Mouse (Mus musculus) thymus, postnatal 4 days (tissue): Measurements from ENCODE around the gene Abcb9.

Experiments used
- DNase-seq: peaks from one replicate; pipeline ENCODE4 v3.0.0; 2021

The Abcb9 gene

DNA sequence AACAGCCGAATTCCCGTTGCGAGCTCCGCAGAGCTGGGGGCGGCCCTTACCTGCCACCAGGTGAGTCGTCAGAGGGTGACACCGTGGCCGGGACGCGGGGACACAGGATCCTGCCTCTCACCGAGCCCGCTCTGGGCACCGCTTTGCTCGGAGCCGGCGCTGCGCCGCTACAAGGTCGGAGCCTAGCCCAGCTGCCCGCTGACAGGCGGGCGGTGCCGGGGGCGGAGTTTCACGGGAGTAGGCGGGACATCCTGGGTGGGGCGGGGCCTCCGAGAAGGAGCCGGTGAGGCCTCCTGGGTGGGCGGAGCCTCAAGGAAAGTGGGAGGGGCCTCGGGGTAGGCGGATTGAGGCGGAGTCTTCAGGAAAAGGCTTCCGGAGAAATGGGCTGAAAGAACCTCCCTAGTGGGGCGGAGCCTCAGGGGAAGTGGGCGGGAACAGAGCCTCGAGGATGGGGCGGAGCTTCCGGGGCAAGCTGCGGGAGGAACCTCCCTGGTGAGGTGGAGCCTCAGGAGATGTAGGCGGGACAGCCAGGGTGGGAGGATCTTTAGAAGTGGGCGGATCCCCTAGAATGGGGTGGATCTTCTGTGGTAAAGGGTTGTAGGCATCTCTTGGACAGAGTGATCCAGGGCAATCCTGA lies at the start of gene Abcb9:
TSS of gene Abcb9 (minus strand) at position 203 of the 637 bp plus-strand sequence.
- peak; percentile 98 for DNase-seq

DNA sequence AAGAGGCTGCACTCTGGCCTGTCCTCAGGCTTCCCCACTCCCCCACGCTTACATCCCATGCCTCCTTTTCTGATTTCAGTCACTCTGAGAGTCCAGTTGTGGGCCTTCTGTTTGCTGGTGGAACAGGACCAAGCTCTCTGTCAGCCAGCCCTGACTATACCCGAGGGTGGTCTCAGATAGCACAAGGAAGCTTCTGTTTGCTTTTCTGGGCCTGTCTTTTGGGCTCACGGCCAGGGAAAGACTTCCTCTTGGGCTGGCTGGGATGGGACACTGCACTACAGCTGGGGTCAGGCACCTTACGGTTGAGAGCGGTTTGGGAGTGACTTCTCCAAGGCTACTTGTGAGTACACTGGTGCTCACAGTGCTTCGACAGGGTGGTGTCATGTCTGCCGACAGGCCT lies 42.5 kb upstream of the Abcb9 start:
- DNase-seq = no peak

DNA sequence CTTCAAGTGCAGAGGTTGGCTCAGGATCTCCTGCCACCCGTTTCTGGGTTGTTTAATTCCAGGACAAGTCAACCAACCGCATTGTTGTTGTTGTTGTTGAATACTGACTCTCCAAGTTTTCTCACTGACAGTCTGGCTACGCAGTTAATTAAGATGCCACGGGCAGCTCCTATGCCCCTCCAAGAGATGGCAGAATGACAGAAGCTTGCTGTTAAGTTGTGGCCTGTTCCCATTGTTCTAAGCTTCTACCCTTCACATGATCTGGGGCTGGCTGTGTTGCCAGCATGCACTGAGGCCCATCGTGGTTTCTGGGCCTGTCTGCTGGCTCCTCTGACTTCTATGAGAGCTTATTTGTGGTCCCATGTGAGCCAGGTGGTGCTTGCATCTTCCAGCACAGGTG lies 38.7 kb upstream of the Abcb9 start:
- DNase-seq = no peak

DNA sequence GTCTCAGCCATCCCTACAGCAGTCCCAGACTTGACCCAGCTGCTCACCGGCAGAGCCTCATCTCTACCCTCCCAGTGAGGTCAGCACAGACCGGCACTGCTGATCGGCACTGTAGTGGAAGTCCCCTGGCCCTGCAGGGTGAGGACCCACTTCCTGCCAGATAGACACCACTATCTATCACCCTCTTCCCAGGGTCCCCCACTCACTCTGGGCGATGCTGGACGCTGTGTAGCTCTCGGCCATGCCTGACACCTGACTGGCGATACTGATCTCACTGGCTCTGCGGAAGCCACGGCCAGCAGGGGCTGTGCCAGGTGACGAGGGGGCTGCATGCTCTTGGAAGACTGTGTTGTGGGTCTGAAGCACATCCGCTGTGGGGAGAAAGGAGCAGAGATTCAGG lies 29.5 kb upstream of the Abcb9 start:
- no peak for DNase-seq

DNA sequence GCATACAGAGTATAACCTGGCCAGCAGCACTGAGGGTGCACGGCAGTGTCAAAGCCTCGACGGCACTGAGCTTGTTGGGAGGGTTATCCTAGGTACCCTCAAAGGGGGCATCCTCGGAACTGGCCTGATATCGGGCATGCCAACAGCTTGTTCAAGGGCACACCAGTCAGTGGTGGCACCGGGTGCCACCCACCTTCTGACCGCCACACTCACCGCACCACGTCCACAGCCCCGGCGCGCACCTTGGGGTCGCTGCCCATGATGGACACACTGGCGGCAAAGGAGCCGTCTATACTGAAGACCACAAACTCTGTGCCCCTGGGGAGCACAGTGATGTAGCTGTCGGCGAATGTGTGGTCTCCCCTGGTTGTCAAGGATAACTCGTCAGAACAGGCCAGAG lies 26.8 kb upstream of the Abcb9 start:
- no peak for DNase-seq

DNA sequence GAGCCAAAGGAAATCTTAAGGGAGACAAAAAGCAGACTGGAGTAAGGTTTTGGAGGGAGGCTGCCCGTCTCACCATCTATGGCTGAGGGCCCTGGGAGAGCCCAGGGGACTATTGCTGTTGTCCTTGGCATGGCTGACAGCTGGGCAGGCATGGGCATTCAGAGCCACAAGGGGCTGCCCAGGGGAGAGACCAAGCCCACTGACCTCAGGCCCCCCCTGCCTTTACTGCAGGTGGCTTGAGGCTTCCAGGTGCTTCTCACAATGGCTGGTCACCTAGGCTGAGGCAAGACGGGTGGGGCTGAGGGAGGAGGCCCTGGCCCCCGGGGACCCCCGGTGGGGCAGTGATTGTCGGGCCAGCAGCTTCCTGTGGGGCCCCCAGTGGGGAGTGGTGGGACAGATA lies 23.6 kb upstream of the Abcb9 start:
- DNase-seq = no peak

DNA sequence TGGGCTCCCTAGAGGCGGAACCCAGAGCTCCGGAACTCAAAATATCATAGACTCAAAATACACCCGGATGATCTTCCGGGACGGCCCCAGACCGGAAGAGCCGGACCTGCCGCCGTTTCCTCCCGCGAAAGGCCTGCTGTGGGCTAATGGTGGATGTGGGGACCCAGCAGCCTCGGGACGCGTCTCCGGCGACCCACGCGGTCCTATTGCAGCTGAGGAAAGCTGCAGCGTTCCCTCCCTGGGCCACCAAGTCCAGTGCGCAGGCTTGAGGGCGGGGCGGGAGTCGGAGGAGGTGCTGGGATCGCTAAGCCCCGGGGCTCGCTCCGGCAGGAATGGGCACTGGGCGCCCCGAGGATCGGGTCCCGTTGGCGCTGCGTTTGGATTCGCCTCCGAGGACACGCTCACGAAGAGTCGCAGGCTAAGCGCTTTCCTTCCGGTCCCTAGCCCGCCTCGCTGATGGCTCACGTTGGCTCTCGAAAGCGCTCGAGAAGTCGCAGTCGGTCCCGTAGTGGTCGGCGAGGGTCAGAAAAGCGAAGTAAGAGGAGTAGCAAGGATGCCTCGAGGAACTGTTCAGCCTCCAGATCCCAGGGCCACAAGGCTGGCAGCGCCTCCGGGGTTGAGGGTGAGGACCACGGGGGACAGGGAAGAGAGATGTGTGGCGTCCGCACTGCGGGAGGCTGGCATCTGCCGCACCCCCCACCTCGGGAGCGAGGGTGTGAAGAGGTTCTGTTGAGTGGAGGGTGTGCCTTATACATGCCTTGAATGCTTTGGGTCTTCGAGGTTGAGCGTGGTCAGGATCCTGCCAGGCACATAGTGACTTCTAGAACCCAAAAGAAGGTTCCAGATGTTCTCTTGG lies 20.6 kb upstream of the Abcb9 start, which contains the start of gene Arl6ip4:
TSS of gene Arl6ip4 (plus strand) at position 100 of the 856 bp plus-strand sequence.
- DNase-seq = peak; percentile 87

DNA sequence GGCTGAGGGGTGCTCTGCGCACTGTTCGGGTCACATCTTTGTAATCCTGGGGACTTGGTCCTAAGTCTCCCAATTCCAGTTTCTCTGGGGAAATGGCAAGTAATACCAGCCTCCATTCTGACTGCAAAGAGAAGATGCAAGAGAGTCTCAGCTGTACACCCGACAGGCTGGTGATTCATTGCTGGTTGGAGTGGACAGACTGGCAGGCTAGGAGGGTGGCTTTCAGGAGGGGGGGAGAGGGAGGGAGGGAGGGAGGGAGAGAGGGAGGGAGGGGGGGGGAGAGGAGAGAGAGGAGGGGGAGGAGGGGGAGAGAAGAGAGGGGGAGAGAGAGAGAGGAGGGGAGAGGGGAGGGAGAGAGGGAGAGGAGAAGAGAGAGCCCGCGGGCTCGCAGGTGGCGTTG lies 19.9 kb upstream of the Abcb9 start:
- no peak for DNase-seq

DNA sequence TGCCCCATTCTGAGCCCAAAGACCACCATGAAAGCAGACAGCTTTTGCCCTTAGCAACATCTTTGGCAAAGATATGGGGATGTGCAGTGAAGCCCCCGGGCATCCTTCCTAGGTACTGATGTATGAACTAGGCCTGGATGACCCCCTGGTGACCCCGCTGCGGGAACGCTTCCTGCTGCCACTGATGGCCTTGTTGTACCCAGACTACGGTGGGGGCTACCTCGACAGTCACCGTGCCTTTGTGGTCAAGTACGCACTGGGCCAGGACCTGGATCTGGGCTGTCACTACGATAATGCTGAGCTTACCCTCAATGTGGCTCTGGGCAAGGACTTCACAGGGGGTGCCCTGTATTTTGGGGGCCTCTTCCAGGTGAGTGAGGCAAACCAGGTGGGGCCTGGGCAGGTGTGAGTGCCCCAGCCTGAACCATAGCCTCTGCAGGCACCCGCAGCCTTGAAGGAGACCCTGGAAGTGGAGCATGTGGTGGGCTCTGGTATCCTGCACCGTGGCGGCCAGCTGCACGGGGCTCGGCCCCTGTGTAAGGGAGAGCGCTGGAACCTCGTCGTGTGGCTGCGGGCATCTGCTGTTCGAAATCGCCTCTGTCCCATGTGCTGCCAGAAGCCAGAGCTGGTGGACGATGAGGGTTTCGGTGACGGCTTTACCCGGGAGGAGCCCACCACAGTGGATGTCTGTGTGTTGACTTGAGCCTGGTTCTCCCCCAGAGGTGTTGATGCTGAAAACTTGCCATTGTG lies 18.9 kb upstream of the Abcb9 start:
- DNase-seq = no peak

DNA sequence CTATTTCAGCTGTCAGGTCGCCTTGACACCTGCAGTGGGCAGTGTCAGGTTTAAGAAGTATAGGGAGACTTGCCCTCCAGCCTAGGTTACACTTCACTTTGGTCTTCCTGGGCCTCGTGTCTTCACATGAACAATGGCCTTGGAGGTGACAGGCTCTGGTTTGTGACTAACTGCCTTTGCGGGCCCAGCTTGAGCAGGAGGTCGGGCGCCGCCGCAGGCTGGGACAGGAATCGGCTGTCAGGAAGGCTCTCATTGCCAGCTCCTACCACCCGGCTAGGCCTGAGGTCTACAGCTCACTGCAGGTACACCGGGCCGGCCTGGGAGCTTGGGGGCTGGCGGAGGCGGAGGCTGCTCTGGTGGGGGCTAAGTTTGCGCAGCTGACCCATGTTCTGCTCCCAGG lies 17.4 kb upstream of the Abcb9 start:
- peak; percentile 86 for DNase-seq

DNA sequence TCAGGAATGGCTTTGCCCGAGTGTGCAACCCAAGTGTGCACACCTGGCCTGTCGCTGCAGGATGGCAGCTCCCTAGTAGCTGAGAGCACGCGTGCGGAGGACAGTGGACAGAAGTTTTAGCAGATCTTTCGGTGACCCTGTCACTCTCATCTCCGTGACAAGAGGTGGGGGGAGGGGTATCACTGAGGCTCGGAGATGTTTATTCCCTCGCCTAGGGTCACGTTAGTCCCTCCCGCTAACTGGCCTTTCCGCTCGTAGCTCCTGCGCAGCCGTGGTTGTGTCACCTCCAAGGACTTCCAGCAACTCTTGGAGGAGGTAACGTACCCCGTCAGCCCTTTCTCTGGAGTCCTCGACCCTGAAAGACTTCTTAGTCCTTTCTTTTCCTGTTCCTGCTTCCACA lies 16.9 kb upstream of the Abcb9 start:
- DNase-seq = no peak

DNA sequence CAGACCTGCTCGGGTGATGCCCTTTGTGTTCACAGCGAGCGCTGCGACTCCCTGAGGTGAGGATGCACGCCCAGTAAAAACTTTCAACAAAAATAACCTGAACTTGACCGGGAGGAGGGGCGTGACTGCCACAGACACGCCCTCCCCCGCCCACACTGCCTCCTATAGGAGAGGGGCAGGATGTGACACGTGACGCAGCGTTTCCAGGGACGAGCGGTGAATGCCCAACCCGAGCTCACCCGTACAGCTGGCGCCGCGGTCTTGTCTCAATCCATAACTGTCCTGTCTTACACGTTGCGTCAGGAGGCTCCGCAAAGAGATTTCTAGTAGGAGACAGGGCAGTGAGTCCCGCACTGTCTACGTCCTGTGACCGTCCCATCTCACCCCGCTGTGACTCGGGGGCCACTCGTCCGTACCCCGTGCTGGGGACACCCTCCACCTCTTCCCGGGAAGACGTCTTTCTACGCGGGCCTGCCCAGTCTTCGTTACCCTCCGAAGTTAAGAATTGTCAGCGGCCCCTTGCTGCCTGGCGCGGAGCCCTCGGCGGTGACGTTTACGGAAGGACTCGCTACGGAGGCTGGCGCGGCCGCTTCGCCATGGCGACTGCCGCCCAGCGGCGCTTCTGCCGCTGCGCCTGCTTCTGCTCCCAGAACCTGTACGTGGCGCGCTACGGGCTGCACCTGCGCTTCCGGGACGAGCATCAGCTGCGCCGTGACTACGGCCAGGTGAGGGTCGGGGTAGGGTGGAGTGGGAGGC lies 16.3 kb upstream of the Abcb9 start, which contains the start of gene Ogfod2:
TSS of gene Ogfod2 (plus strand) at position 556 of the 756 bp plus-strand sequence.
- DNase-seq = peak; percentile 97

DNA sequence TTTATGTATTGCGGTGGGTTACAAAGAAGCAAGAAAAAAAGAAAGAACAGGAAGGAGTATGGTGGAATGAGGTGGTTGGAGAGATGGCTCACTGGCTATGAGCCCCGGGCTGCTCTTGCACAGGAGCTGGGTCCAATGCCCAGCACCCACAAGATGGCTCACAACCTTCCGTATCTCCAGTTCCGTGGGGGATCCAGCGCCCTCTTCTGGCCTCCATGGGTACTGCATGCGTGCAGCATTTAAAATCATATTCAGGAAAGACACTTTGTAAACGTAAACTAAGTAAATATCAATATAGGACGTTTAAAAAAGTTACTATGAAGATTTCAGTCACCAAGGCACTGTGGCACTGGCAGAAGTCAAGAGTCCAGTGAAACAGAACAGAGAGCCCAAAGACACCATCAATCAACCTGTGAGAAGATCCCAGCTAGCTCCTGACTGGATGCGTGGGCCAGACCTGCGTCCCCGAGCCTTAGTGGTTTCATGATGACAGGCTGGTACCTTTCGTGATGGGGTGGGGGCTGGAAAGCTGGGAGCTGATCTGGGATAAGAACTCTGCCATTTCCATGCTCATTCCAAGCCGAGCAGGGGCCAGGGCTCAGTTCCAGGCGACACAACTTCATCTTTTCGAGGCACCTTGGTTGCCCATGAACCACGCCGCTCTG lies 15.6 kb upstream of the Abcb9 start:
- DNase-seq = peak; percentile 81

DNA sequence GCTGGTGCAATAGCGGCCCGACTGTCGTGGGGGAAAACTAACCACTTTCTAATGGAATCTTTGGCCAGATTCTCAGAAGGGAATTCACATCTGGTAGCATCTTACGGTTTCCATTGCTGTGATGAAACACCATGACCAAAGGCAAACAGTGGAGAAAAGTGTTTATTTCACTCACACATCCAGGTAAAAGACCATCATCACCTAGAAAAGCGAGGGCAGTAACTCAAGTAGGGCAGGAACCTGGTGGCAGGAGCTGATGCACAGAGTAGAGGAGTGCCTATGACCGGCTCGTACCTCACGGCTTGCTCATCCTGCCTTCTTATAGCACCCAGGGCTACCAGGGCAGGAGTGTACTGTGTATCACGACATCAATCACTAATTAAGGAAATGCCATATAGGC lies 8.0 kb upstream of the Abcb9 start:
- DNase-seq = no peak

DNA sequence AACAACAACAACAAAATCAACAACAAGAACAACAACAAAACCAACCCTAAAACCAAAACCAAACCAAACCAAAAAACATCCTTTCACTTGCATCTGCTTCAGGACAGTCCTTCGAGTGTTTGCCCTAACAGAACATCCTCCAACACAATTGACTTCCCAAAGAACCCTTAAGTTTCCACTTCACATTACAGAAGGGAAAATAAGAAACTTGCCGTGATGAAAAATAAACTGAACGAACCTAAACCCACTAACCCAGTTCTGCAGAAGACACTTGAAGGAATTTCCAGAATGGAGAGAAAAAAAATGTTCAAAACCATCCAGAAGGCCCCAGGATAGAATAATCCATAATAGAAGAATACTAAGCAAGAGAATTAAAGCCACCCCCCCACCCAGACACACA lies 7.4 kb upstream of the Abcb9 start:
- no peak for DNase-seq

DNA sequence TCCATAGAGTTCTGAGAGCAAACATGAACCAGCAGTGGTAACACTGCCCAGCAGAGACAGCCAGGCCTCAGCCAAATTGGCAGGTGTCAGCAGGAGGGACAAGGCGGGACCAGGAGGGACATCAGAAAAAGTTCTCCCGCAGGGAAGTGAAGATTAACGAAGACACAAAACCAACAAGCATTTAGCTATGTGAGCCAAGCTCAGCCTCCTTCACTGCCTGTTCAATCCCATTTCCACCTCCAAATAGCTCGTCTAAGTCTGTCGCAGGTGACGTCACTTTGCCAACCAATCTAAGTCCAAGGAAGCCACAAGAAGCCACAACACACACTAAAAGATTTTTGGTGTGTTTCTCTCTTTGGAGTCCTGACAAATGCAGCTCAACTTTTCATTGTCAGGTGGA lies 6.7 kb upstream of the Abcb9 start:
- no peak for DNase-seq

DNA sequence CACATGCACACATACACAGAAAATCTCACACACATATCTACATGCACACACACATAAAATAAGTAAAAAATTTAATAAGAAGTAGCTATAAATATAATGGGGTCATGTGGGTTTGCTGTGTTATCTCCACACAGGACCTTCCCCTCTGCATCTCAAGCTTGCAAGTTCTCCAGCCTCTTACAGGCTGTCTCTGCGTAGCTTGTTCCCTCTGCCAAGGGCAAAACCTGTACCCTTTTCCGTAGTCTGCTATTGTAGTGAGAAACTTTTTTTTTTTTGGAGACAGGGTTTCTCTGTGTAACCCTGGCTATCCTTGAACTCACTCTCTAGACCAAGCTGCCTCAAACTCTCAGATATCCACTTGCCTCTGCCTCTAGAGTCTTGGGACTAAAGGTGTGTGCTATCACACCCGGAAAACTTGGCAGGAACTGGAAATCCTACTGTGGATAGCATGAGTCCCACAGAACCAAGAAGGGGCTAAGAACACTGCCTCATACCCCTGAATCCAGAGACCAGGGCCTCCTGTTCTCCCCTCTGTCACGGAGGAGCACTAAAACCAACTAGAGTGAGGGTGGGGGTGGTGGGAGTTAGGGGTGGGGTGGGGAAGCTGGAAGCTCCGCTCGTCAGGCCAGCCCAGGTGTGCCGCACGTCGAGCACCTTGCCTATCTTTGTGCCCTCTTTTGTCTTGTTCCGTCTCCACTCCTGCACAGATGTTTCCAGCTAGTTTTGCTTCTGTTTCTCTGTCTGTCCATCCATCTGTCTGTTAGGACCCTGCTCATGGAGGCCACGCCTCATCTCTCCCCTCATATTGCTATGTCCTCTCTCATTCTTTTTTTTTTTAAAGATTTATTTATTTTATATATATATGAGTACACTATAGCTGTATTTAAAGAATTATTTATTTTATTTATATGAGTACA lies 4.8 kb upstream of the Abcb9 start:
- DNase-seq = no peak

DNA sequence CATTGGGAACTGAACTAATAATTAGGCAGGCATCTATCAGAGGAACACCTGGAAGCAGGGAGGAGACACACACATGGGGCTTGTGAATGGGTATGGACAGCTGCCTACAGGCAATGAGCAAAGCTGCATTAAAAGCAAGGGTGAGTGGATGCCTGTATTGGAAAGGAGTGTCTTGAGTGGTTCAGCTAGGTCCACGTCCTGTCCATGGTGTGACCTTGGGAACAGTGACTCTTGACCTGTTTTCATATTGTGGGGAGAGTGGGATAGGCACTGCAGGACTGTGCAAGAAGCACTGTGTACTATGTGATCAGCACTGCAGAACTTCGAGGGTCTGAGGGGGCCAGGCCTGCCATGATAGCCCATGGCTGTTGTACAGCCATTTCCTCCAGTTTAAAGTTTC lies 3.3 kb upstream of the Abcb9 start:
- no peak for DNase-seq

DNA sequence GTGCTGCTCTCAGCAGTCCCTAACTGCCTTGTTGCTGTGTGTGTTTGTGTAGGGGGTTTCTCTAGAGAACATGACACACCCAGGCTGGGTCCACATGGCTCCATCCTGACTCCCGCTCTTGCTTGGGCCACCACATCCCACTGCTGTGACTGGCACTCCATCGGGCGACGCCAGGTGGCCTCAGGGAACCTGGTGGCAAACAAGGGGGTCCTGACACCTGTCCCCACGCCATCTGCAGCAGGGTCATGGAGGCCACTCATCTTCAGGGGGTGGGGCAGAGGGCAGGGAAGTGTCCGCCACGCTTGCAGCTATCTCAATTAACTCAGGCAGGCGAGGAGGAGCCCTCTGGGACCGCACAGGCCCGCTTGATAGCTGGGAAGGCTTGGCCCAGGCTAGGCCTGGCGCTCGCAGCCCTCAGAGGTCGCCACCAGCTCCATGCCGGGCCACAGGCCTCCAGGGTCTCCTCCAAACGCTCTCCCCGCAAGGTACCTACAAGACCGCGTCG lies 469 bp downstream of the Abcb9 start:
- peak; percentile 46 for DNase-seq

DNA sequence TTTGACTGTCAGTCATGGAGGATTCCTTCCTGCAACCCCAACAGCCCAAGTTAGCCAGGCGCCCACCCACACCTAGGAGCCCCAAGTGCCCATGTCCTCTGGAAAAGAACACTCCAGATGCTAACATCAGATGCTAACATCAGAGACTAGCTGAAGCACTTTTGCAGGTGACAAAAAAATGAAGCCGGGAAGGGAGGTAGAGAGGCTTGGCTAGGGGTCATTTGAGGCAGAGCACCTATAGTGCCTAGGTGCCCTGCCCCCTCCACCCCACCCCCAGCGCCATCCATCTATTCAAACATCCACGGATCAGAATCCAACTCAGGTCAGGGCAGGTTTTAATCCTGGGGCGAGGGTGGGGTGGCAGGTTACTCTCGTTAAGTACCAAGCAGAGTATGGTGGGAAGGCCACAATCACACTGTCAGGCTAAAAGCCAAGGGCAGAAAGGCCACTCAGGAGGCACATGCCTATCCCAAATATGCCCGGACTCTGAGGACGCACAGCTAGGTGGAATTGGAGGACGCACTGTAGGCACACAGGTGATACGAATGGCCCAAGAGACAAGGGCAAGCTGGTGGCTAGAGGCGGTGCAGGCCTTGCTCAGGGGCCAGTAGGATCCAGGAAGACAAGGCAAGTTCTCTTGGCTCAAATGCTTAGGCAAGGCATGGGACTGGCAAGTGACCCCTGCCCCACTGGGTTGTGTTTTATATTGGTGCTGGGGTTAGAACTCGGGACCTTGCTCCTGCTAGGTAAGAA lies 1.6 kb downstream of the Abcb9 start:
- no peak for DNase-seq
